Mouse (Mus musculus): ENCODE results near the gene Gsap. TPM values are rescaled to one million over a fixed set of nuclear protein-coding genes. Genes with fewer than 3 reads are reported as not detected.

The Gsap gene
- total and polyA plus RNA-seq, 2 experiments: 13.3 to 45.5 TPM

DNA sequence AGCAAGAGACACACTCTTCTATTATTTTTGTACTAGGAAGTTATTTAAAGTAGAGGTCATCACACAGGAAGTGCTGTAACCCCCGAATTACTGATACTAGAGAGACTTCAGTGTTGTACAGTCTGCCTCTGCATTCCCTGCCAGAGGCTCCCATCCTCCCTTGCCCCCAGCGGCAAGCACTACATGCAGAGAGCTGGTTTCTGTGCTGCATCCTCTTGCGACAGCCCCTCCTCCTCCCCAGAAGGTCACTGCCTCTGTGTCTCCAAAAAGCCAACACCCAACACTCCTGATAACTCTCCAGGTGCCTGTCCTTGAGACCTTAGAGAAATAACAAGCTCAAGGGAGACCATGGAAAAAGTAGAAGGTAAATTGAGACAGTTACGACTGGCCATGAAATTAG lies 71.1 kb downstream of the Gsap start:
- 68% methylated on average over 4 of the region's 4 CpGs for WGBS
- no peaks in the 10 kb centered on the region; the same call in 1 of the 2 replicates for H3K79me2 ChIP-seq (ENCODE audit: control insufficient read depth, insufficient read depth, low read length)
- no peak for TF ChIP-seq POLR2A (IDR thresholded peaks at IDR 0.05; ENCODE audit: extremely low read depth, insufficient read depth, low read length)
- no peak for TF ChIP-seq CTCF (IDR thresholded peaks at IDR 0.05; ENCODE audit: low read depth, low read length)
- no peaks in the 10 kb centered on the region for H3K4me1 ChIP-seq (ENCODE audit: control insufficient read depth, insufficient read depth, low read length)
- H3K27ac ChIP-seq (replicated peaks; ENCODE audit: insufficient read depth, low read depth, low read length): no peak overlapping the region
- H3K27me3 ChIP-seq (ENCODE audit: control insufficient read depth, insufficient read depth, low read length): no peaks in the 10 kb centered on the region
- H3K4me3 ChIP-seq (ENCODE audit: insufficient read depth, low read depth, low read length): no peak overlapping the region
- H3K36me3 ChIP-seq (ENCODE audit: control insufficient read depth, insufficient read depth, low read length): peaks cover 43% of the 10 kb centered on the region
- H3K9ac ChIP-seq (ENCODE audit: low read depth, low read length): no peak overlapping the region
- no peak for DNase-seq (ENCODE audit: extremely low read depth, low read depth, low spot score)

DNA sequence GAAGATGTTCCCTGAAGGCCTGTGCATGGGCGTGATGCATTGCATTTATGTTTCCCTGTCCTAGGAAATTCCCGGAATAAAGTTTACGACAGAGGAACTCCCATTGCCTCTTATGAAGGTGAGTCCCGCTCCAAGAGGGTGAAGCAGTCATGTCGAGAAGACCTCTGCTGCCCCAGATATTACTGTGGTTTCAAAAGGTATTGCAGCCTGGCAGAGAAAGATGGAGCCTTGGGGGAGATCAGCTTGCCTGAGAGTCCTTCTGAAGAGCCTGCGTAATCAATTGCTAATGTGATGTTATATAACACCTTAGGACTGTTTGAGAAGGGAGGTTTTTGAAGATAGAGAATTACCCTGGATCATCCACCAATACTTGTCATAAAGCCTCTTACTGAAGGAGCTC lies 71.8 kb downstream of the Gsap start:
- no peaks in the 10 kb centered on the region for H3K27me3 ChIP-seq (ENCODE audit: control insufficient read depth, insufficient read depth, low read length)
- no peaks in the 10 kb centered on the region for H3K4me1 ChIP-seq (ENCODE audit: control insufficient read depth, insufficient read depth, low read length)
- 88% methylated on average over 6 of the region's 6 CpGs for WGBS

DNA sequence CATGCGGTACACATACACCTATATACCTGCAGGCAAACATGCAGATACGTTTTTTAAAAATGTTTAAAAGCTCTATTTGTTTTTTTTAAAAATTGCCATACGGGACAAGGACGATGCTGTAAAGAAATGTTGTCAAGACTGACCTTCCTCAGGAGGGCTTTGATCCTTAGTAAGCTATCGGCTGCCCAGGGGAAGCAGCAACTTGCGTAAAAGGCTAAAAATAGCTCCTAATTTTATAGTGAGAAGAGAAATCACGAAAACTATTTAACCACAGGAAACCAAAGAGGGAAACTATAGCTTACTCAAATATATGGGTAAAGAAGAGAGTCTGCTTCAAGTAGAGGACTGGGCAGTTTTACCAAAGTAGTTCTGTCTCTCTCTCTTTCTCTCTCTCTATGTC lies 74.7 kb downstream of the Gsap start:
- Histone ChIP-seq H3K27ac (replicated peaks; ENCODE audit: insufficient read depth, low read depth, low read length) (no peak overlapping the region), H3K4me1 (ENCODE audit: control insufficient read depth, insufficient read depth, low read length) (no peaks in the 10 kb centered on the region), H3K4me3 (ENCODE audit: insufficient read depth, low read depth, low read length) (no peak overlapping the region), H3K27me3 (ENCODE audit: control insufficient read depth, insufficient read depth, low read length) (no peaks in the 10 kb centered on the region), H3K79me2 (ENCODE audit: control insufficient read depth, insufficient read depth, low read length) (no peaks in the 10 kb centered on the region), H3K9ac (ENCODE audit: low read depth, low read length) (no peak overlapping the region), H3K36me3 (ENCODE audit: control insufficient read depth, insufficient read depth, low read length) (peaks cover 23% of the 10 kb centered on the region)
- DNase-seq (ENCODE audit: extremely low read depth, low read depth, low spot score): no peak
- TF ChIP-seq POLR2A (IDR thresholded peaks at IDR 0.05; ENCODE audit: extremely low read depth, insufficient read depth, low read length) (no peak), CTCF (IDR thresholded peaks at IDR 0.05; ENCODE audit: low read depth, low read length) (no peak)
- WGBS: 86% methylated on average over 7 of the region's 7 CpGs

More for the DNA sequence above, 71.8 kb downstream of the Gsap start:
- no peak for DNase-seq (ENCODE audit: extremely low read depth, low read depth, low spot score)
- no peak for TF ChIP-seq POLR2A (IDR thresholded peaks at IDR 0.05; ENCODE audit: extremely low read depth, insufficient read depth, low read length)
- TF ChIP-seq CTCF (IDR thresholded peaks at IDR 0.05; ENCODE audit: low read depth, low read length): no peak
- no peaks in the 10 kb centered on the region; the same call in 1 of the 2 replicates for H3K79me2 ChIP-seq (ENCODE audit: control insufficient read depth, insufficient read depth, low read length)
- no peak overlapping the region for H3K4me3 ChIP-seq (ENCODE audit: insufficient read depth, low read depth, low read length)
- H3K27ac ChIP-seq (replicated peaks; ENCODE audit: insufficient read depth, low read depth, low read length): no peak overlapping the region
- no peak overlapping the region for H3K9ac ChIP-seq (ENCODE audit: low read depth, low read length)
- peaks cover 39% of the 10 kb centered on the region for H3K36me3 ChIP-seq (ENCODE audit: control insufficient read depth, insufficient read depth, low read length)

DNA sequence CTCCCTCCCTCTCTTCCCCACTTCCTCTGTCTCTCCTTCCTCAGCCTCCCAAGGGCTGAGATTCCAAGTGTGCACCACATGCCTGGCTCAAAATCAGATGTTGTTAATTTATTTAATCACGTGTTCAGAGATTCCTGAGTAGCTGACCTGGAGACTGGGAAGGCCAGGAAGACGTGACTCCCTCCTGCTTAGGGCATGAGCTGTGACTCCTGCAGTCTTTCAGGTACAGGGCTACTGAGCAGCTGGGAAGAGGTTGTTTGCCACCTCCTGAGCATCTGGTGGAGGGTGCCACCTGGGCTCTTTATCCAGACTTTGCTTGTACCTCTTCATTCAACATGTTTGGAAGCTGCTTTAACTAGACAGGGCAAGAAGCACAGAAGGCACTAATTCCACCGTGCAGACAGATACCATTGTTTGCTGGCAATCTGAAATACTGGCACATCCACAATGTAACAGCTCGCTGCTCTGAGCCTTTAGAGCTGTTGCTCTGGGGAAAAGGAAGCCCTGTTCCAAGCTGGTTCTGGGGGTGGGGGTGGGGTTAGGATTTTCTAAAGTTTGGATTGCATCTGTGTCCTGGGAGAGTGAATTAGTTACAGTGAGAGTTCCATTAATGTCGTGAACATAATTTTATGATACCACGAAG lies 75.3 kb downstream of the Gsap start:
- Histone ChIP-seq H3K9ac (ENCODE audit: low read depth, low read length) (no peak overlapping the region), H3K36me3 (ENCODE audit: control insufficient read depth, insufficient read depth, low read length) (peaks cover 20% of the 10 kb centered on the region), H3K27me3 (ENCODE audit: control insufficient read depth, insufficient read depth, low read length) (no peaks in the 10 kb centered on the region), H3K4me1 (ENCODE audit: control insufficient read depth, insufficient read depth, low read length) (no peaks in the 10 kb centered on the region), H3K4me3 (ENCODE audit: insufficient read depth, low read depth, low read length) (no peak overlapping the region), H3K79me2 (ENCODE audit: control insufficient read depth, insufficient read depth, low read length) (no peaks in the 10 kb centered on the region), H3K27ac (replicated peaks; ENCODE audit: insufficient read depth, low read depth, low read length) (no peak overlapping the region)
- 75% methylated on average over 6 of the region's 6 CpGs for WGBS
- no peak for DNase-seq (ENCODE audit: extremely low read depth, low read depth, low spot score)
- no peak for TF ChIP-seq POLR2A (IDR thresholded peaks at IDR 0.05; ENCODE audit: extremely low read depth, insufficient read depth, low read length)
- no peak for TF ChIP-seq CTCF (IDR thresholded peaks at IDR 0.05; ENCODE audit: low read depth, low read length)

DNA sequence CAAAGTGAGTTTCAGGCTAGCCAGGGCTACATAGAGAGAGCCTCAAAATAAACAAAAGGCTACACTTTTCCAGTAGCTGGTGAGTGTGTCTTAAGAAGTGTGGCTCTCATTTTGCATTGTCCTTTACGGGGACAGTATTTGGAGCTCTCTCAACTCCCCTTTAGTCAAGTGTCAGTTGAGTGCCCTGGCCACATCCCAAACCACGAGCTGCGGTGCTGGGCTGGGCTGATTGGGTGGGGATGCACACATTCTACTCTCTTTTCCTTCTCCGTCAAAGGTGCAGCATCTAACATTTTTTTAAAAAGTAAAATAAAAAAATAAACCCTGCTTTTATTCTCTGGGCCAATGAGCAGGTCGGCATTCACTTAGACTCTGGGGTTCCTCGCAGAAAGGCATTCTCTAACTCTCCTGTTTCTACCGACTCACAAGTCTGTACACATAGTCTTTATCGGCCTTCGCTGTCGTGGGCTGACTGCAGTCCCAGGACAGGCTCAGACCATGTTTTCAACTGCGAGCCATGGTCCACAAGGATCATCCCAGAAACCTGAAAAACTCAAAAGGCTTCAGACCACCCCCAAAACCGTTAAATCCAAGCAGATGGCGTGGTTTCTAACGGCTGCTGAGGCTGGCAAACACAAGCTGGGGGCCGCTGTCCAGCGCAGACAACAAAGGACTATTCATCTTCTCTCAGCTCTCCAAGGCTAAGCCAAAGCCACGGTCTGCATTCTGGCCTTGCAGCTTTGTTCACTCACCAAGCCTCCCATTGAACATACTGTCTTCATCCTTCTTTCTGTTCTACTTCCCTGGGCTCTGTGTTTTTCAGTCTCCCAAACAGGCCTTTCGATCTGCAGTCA lies 77.4 kb downstream of the Gsap start:
- Histone ChIP-seq H3K36me3 (ENCODE audit: control insufficient read depth, insufficient read depth, low read length) (peaks cover 16% of the 10 kb centered on the region), H3K27ac (replicated peaks; ENCODE audit: insufficient read depth, low read depth, low read length) (no peak overlapping the region), H3K9ac (ENCODE audit: low read depth, low read length) (no peak overlapping the region), H3K79me2 (ENCODE audit: control insufficient read depth, insufficient read depth, low read length) (no peaks in the 10 kb centered on the region), H3K4me3 (ENCODE audit: insufficient read depth, low read depth, low read length) (no peak overlapping the region), H3K4me1 (ENCODE audit: control insufficient read depth, insufficient read depth, low read length) (no peaks in the 10 kb centered on the region; the same call in none of the 2 replicates), H3K27me3 (ENCODE audit: control insufficient read depth, insufficient read depth, low read length) (no peaks in the 10 kb centered on the region)
- WGBS: 79% methylated on average over 18 of the region's 18 CpGs
- TF ChIP-seq CTCF (IDR thresholded peaks at IDR 0.05; ENCODE audit: low read depth, low read length): no peak
- no peak for TF ChIP-seq POLR2A (IDR thresholded peaks at IDR 0.05; ENCODE audit: extremely low read depth, insufficient read depth, low read length)
- DNase-seq (ENCODE audit: extremely low read depth, low read depth, low spot score): no peak

Data from liver, adult 2 months (tissue).